Comparison of ENCODE assay signal across 17 mouse cellular contexts in the genomic region with DNA sequence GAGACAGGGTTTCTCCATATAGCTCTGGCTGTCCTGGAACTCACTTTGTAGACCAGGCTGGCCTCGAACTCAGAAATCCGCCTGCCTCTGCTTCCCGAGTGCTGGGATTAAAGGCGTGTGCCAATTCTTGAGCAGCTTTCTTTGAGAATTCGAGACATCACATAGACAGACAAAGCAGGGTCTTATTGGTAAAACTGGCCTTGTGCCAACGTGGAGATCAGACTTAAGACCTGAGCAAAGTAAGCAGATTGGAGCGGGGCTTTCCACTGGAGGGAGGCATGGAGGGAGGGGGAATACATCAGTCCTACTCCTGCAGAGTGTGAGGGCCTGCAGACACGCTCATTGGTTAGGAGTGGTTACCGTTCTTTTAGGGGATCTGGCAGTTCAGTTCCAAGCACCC.
"Had no signal": no experiment of that assay in that cellular context is flagged by ENCODE, and none has a peak within 500 bp of the region (broad histone marks: within the 10 kb centered on the region; RNA-seq: fewer than 3 reads in every experiment).

No protein-coding gene starts in this region.

- H3K4me2 ChIP-seq: liver, embryonic 13.5 days; midbrain, embryonic 15.5 days; neural tube, embryonic 12.5 days; neural tube, embryonic 15.5 days; stomach, embryonic 15.5 days had no signal

- ATAC-seq: lung, postnatal 0 days; midbrain, embryonic 15.5 days had no signal

- H3K4me1 ChIP-seq: liver, embryonic 13.5 days; neural tube, embryonic 12.5 days; neural tube, embryonic 15.5 days; stomach, embryonic 15.5 days had no signal

- H3K9ac ChIP-seq: liver, embryonic 13.5 days; midbrain, embryonic 15.5 days; neural tube, embryonic 12.5 days; neural tube, embryonic 15.5 days; stomach, embryonic 15.5 days had no signal

- H3K9me3 ChIP-seq: liver, embryonic 13.5 days; midbrain, embryonic 10.5 days; midbrain, embryonic 15.5 days; neural tube, embryonic 12.5 days; neural tube, embryonic 15.5 days; stomach, embryonic 15.5 days had no signal

- DNase-seq: kidney, postnatal 25 days; left cerebral cortex, postnatal 4 days; liver, embryonic 13.5 days; lung, adult 2 months; lung, postnatal 36 days; right cerebral cortex, adult 18-20 months; right cerebral cortex, postnatal 25 days; spleen, adult 18-20 months; thymus, postnatal 25 days had no signal

- H3K36me3 ChIP-seq: liver, embryonic 13.5 days; midbrain, embryonic 10.5 days; midbrain, embryonic 15.5 days; neural tube, embryonic 12.5 days; neural tube, embryonic 15.5 days; stomach, embryonic 15.5 days had no signal

- H3K27ac ChIP-seq: kidney, postnatal 0 days; liver, embryonic 13.5 days; midbrain, embryonic 15.5 days; neural tube, embryonic 12.5 days; neural tube, embryonic 15.5 days; stomach, embryonic 15.5 days had no signal

- H3K27me3 ChIP-seq: midbrain, embryonic 15.5 days; neural tube, embryonic 12.5 days; neural tube, embryonic 15.5 days; stomach, embryonic 15.5 days had no signal

- H3K4me3 ChIP-seq: liver, embryonic 13.5 days; megakaryocyte, embryonic 14.5 days; midbrain, embryonic 10.5 days; midbrain, embryonic 15.5 days; neural tube, embryonic 12.5 days; neural tube, embryonic 15.5 days; stomach, embryonic 15.5 days had no signal
